Mouse (Mus musculus) megakaryocyte, embryonic 14.5 days (primary cell): ENCODE measurements around the gene Slc35c1.

Source experiments
- FLI1 ChIP-seq: IDR thresholded peaks from 2 replicates; pipeline ENCODE4 v1.6.1; 2012; ENCODE audit warnings: low read length, inconsistent platforms, mixed read lengths
- GATA1 ChIP-seq: IDR thresholded peaks from 3 replicates; pipeline ENCODE4 v1.6.1; 2012; ENCODE audit warnings: mixed read lengths, low read length, inconsistent platforms, borderline replicate concordance

DNA sequence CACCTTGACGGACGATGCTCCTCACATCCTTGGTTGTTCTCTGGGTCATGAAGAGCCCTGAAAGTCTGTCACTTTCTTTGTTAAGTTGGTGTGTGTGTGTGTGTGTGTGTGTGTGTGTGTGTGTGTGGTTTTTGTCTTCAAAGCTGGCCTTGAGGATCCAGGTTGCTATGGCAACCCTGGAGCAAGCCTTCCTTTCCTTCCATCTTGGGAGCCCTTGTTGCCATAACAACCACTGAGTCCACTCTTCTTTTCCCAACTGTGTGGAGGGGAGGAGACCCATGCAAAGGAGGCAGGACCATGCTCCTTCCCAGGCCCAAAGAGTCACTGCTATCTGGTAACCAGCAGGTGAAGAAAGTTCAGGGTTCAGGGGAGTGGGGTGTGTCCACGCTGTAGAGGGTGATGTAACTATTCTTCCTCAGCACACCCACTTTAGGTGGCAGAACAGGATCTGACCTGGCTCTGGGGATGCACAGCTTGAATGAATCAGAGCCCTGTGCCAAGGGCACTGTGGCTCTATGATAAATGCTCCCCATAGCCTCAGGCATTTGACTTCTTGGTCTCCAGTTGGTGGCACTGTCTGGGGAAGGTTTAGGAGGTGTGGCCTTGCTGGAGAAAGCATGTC, 39.5 kb upstream of the Slc35c1 start:
- no peak for TF ChIP-seq GATA1
- TF ChIP-seq FLI1 = no peak
